Mouse (Mus musculus): Measurements from ENCODE around the gene Prr5l.
A peak's percentile ranks its signal among the peaks of the same experiment; 100 is the strongest.

The Prr5l gene

DNA sequence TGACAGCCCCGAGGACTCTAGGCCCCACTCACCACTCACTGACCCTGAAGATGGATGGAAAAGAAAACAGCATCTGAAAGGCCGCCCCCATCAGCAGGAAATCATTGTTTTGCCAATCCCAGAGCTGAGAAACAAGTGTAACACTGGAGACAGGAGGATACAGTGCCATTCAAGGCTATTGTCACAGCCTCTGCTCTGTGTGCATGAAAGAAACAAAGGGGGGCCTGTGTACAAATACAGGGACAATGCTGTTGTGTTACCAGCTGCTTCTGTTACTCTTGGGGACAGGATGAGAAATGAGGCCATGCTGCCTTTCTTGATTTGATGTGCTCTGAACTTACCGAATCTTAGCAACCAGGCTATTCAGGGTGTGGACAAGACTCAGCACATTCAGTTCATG is at the start of gene Prr5l:
TSS of gene Prr5l (minus strand) at position 30 of the 400 bp plus-strand sequence.
- no peak for DNase-seq (ENCODE audit: low spot score)

GRCm38 (mm10) chr2:101932169-101932936 is 49.5 kb upstream of the Prr5l start:
- DNase-seq (ENCODE audit: low spot score) = no peak

- DNase-seq (ENCODE audit: low spot score) = no peak
Observed at GRCm38 (mm10) chr2:101925591-101926188, 42.9 kb upstream of the Prr5l start.

- DNase-seq (ENCODE audit: low spot score) = no peak
Observed at GRCm38 (mm10) chr2:101925183-101925582, 42.4 kb upstream of the Prr5l start.

DNA sequence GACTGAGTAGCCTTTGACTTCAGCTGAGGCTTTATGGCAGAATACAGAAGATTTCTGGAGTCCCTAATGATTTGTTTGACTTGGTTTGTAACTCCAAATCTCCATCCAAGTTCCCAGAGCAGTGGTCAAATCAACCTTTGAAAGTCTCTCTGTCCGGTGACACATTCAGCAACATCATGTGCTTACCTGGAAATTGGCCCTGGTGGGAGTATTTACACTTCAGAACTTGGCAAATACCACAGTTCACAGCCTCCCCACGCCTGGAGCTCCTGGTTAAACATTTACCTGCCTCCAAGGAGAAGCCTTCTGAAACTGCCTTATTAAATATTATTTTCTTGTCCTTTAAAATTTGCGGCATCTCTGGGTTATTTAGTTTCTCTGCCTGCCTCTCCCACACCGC is 40.4 kb upstream of the Prr5l start:
- no peak for DNase-seq (ENCODE audit: low spot score)

- no peak for DNase-seq (ENCODE audit: low spot score)
Observed at GRCm38 (mm10) chr2:101922302-101922701, 39.5 kb upstream of the Prr5l start.

GRCm38 (mm10) chr2:101920136-101920554 is 37.3 kb upstream of the Prr5l start:
- DNase-seq (ENCODE audit: low spot score) = no peak

GRCm38 (mm10) chr2:101918518-101918917 is 35.7 kb upstream of the Prr5l start:
- no peak for DNase-seq (ENCODE audit: low spot score)

- no peak for DNase-seq (ENCODE audit: low spot score)
Observed at GRCm38 (mm10) chr2:101909326-101910080, 26.7 kb upstream of the Prr5l start.

DNA sequence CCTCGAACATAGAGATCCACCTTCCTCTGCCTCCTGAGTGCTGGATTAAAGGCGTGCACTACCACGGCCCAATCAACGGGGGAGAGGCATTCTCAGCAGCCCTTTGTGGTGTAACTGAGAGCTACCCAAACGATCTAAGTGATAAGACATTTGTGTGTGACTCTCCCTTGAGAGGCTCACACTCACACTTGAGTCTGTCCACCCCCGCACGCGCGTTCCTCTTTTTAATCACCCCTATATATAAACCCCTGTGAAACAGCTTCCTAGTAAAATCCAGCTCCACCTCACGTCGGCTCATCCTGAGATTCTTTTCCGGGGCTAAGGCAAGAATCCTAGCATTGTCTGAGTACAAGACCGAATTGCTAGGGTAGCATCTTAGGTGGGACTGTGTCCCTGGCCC is 25.9 kb upstream of the Prr5l start:
- no peak for DNase-seq (ENCODE audit: low spot score)

GRCm38 (mm10) chr2:101907386-101908022 is 24.7 kb upstream of the Prr5l start:
- DNase-seq (ENCODE audit: low spot score) = no peak

- no peak for DNase-seq (ENCODE audit: low spot score)
Observed at GRCm38 (mm10) chr2:101906379-101906690, 23.5 kb upstream of the Prr5l start.

- peak; percentile 90 for DNase-seq (ENCODE audit: low spot score)
Observed at GRCm38 (mm10) chr2:101905534-101906378, 22.9 kb upstream of the Prr5l start.

GRCm38 (mm10) chr2:101902196-101902595 is 19.4 kb upstream of the Prr5l start:
- no peak for DNase-seq (ENCODE audit: low spot score)

DNA sequence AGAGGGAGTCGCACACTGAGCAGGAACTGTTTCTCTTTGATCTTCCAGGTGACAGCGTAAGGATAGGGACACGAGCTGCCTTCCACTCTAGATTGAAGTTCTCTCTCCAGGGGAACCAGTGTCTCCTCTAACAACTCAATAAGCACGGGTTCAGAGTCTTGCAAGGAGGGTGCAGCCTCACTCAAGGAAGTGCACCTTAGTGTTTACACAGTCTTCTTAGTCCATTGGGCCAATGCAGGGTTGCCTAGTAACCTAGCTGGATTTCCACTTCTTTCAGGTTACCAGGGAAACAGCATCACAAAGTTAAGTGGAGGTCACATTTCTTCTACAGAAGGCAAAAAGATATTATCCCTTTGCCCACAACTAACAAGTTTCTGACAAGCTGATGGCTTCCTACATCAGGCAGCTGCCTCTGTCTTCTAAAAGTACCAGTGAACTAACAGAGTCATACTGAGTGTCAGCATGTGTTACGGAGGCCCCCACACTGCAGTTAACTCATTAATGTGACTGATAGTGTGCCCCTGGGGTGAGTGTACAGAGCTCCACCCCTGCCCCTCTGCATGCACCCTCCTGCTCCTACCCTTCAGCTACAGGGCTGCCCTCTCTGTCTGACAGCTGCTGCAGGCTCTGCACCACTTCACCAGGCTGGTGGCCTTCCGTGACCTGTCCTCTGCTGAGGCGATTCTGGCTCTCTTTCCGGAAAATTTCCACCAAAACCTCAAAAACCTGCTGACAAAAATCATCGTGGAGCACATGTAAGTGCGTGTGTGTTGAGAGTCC is 13.8 kb upstream of the Prr5l start:
- DNase-seq (ENCODE audit: low spot score) = no peak

GRCm38 (mm10) chr2:101894126-101894525 is 11.3 kb upstream of the Prr5l start:
- no peak for DNase-seq (ENCODE audit: low spot score)

GRCm38 (mm10) chr2:101891143-101891542 is 8.3 kb upstream of the Prr5l start:
- no peak for DNase-seq (ENCODE audit: low spot score)

DNA sequence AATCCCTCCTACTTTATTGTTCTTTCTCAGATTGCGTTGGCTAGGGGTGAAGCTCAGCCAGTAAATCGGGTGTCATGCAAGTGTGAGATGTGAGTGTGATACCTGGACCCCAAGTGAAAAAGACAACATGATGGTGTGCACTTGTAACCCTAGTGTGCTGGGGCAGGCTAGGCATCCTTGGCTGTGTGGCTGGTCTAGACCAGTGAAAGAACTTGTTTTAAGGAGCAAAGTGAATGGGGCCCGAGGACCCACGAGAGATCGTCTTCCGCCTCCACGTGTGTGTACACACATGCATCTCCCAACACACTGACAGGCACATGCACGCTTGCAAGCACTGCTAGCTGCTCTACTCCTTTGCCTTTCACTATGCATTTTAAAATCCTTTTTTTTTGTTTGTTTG is 6.1 kb upstream of the Prr5l start:
- no peak for DNase-seq (ENCODE audit: low spot score)

DNA sequence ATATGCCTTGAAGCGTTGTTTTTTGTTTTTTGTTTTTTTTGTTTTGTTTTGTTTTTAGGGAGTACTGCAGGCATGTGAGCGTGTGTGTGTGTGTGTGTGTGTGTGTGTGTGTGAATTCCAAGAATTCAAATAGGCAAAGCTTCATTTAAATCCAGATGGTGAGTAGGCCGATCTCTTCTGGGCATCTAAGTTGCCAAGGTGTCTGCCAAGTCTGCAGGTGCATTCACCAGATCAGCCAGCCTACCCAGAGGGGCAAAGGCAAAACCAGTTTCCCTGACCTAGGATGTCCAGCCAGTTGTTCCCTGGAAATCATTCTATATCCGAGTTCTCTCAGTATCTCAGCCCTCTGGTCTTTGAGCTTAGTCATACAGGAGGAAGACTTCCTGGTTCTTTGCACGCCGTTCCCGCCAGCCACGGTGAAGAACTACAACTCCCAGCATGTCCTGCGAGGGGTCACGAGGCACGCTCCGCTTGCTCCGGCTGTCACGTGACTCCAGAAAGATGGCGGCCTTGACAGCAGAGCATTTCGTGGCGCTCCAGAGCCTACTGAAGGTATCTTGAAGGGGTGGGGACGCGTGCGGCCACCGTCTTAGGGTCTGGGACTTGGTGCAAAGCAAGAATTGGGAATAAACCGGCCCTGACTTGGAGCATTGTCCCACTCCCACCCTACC is 3.1 kb upstream of the Prr5l start, which contains the start of gene Commd9:
TSS of gene Commd9 (plus strand) at position 480 of the 671 bp plus-strand sequence.
- DNase-seq (ENCODE audit: low spot score) = peak; percentile 92

- peak; percentile 91 for DNase-seq (ENCODE audit: low spot score)
Observed at GRCm38 (mm10) chr2:101884286-101884685, 1.5 kb upstream of the Prr5l start.
